Mouse (Mus musculus): ENCODE data around the gene Madd. TPM values are rescaled to one million over a fixed set of nuclear protein-coding genes. Genes with fewer than 3 reads are reported as not detected.

Madd gene
- polyA plus RNA-seq, 1 experiment from 2014 or later, result 13.7 TPM

GRCm38 (mm10) chr2:91110429-91110828 is 73.2 kb downstream of the Madd start:
- Histone ChIP-seq H3K27me3 (replicated peaks; ENCODE audit: control insufficient read depth, insufficient read depth, low read length) (no peaks in the 10 kb centered on the region), H3K9ac (ENCODE audit: low read depth, low read length) (no peak overlapping the region), H3K4me2 (no peak overlapping the region), H3K9me3 (ENCODE audit: control insufficient read depth, low read length) (no peaks in the 10 kb centered on the region), H3K27ac (ENCODE audit: low read depth, low read length) (no peak overlapping the region), H3K4me1 (replicated peaks; ENCODE audit: control insufficient read depth, insufficient read depth, low read length) (peaks cover 39% of the 10 kb centered on the region), H3K36me3 (ENCODE audit: control insufficient read depth, insufficient read depth, low read length) (no peaks in the 10 kb centered on the region), H3K4me3 (ENCODE audit: low read depth, low read length) (no peak overlapping the region)
- ATAC-seq (replicated peaks; ENCODE audit: low FRiP score), result no peak
- WGBS, result 80% methylated on average over 6 of the region's 6 CpGs
- DNase-seq (ENCODE audit: low spot score), result no peak

- Histone ChIP-seq H3K27ac (ENCODE audit: low read depth, low read length) (no peak overlapping the region), H3K27me3 (replicated peaks; ENCODE audit: control insufficient read depth, insufficient read depth, low read length) (no peaks in the 10 kb centered on the region), H3K9me3 (ENCODE audit: control insufficient read depth, low read length) (no peaks in the 10 kb centered on the region), H3K36me3 (ENCODE audit: control insufficient read depth, insufficient read depth, low read length) (no peaks in the 10 kb centered on the region), H3K4me2 (no peak overlapping the region), H3K9ac (ENCODE audit: low read depth, low read length) (no peak overlapping the region), H3K4me1 (replicated peaks; ENCODE audit: control insufficient read depth, insufficient read depth, low read length) (peaks cover 39% of the 10 kb centered on the region), H3K4me3 (ENCODE audit: low read depth, low read length) (no peak overlapping the region)
- DNase-seq (ENCODE audit: low spot score), result no peak
- no peak for ATAC-seq (replicated peaks; ENCODE audit: low FRiP score)
- WGBS, result 83% methylated on average over 5 of the region's 5 CpGs
Measured at GRCm38 (mm10) chr2:91109807-91110385, 73.7 kb downstream of the Madd start.

- peaks cover 33% of the 10 kb centered on the region for H3K4me1 ChIP-seq (replicated peaks; ENCODE audit: control insufficient read depth, insufficient read depth, low read length)
- 83% methylated on average over 5 of the region's 5 CpGs for WGBS
- no peak for ATAC-seq (replicated peaks; ENCODE audit: low FRiP score)
Measured at GRCm38 (mm10) chr2:91109241-91109640, 74.4 kb downstream of the Madd start.

GRCm38 (mm10) chr2:91108156-91108555 is 75.5 kb downstream of the Madd start:
- WGBS, result 78% methylated on average over 3 of the region's 3 CpGs
- Histone ChIP-seq H3K27me3 (replicated peaks; ENCODE audit: control insufficient read depth, insufficient read depth, low read length) (no peaks in the 10 kb centered on the region), H3K9me3 (ENCODE audit: control insufficient read depth, low read length) (no peaks in the 10 kb centered on the region), H3K4me2 (no peak overlapping the region), H3K4me3 (ENCODE audit: low read depth, low read length) (no peak overlapping the region), H3K27ac (ENCODE audit: low read depth, low read length) (no peak overlapping the region), H3K36me3 (ENCODE audit: control insufficient read depth, insufficient read depth, low read length) (no peaks in the 10 kb centered on the region), H3K9ac (ENCODE audit: low read depth, low read length) (no peak overlapping the region), H3K4me1 (replicated peaks; ENCODE audit: control insufficient read depth, insufficient read depth, low read length) (peaks cover 23% of the 10 kb centered on the region)
- ATAC-seq (replicated peaks; ENCODE audit: low FRiP score), result peak; percentile 66
- no peak for DNase-seq (ENCODE audit: low spot score)

More at GRCm38 (mm10) chr2:91109241-91109640, 74.4 kb downstream of the Madd start:
- Histone ChIP-seq H3K4me2 (no peak overlapping the region), H3K36me3 (ENCODE audit: control insufficient read depth, insufficient read depth, low read length) (no peaks in the 10 kb centered on the region), H3K27ac (ENCODE audit: low read depth, low read length) (no peak overlapping the region), H3K27me3 (replicated peaks; ENCODE audit: control insufficient read depth, insufficient read depth, low read length) (no peaks in the 10 kb centered on the region), H3K9ac (ENCODE audit: low read depth, low read length) (no peak overlapping the region), H3K9me3 (ENCODE audit: control insufficient read depth, low read length) (no peaks in the 10 kb centered on the region), H3K4me3 (ENCODE audit: low read depth, low read length) (no peak overlapping the region)
- DNase-seq (ENCODE audit: low spot score), result no peak

GRCm38 (mm10) chr2:91101124-91101740 is 82.4 kb downstream of the Madd start:
- Histone ChIP-seq H3K27me3 (replicated peaks; ENCODE audit: control insufficient read depth, insufficient read depth, low read length) (no peaks in the 10 kb centered on the region), H3K4me1 (replicated peaks; ENCODE audit: control insufficient read depth, insufficient read depth, low read length) (peaks cover 18% of the 10 kb centered on the region), H3K9me3 (ENCODE audit: control insufficient read depth, low read length) (no peaks in the 10 kb centered on the region), H3K36me3 (ENCODE audit: control insufficient read depth, insufficient read depth, low read length) (no peaks in the 10 kb centered on the region), H3K27ac (ENCODE audit: low read depth, low read length) (no peak overlapping the region), H3K4me3 (ENCODE audit: low read depth, low read length) (no peak overlapping the region), H3K9ac (ENCODE audit: low read depth, low read length) (0 out of 2 replicates have a peak overlapping the region, but pooled peaks have one; percentile 20), H3K4me2 (peak overlapping the region; percentile 29)
- peak; percentile 80 for DNase-seq (ENCODE audit: low spot score)
- 9% methylated on average over 7 of the region's 7 CpGs for WGBS
- ATAC-seq (replicated peaks; ENCODE audit: low FRiP score), result peak; percentile 81

- no peak for ATAC-seq (replicated peaks; ENCODE audit: low FRiP score)
- Histone ChIP-seq H3K9ac (ENCODE audit: low read depth, low read length) (no peak overlapping the region), H3K4me2 (peak overlapping the region; percentile 36; the same call in 1 of the 2 replicates), H3K4me3 (ENCODE audit: low read depth, low read length) (peak overlapping the region; percentile 37; the same call in 1 of the 2 replicates), H3K9me3 (ENCODE audit: control insufficient read depth, low read length) (no peaks in the 10 kb centered on the region), H3K27me3 (replicated peaks; ENCODE audit: control insufficient read depth, insufficient read depth, low read length) (no peaks in the 10 kb centered on the region), H3K36me3 (ENCODE audit: control insufficient read depth, insufficient read depth, low read length) (no peaks in the 10 kb centered on the region), H3K27ac (ENCODE audit: low read depth, low read length) (no peak overlapping the region), H3K4me1 (replicated peaks; ENCODE audit: control insufficient read depth, insufficient read depth, low read length) (peaks cover 16% of the 10 kb centered on the region)
- no peak for DNase-seq (ENCODE audit: low spot score)
- WGBS, result 49% methylated on average over 2 of the region's 2 CpGs
Measured at GRCm38 (mm10) chr2:91098156-91098555, 85.5 kb downstream of the Madd start.

- WGBS, result 52% methylated on average over 10 of the region's 10 CpGs
- Histone ChIP-seq H3K27ac (ENCODE audit: low read depth, low read length) (peak overlapping the region; percentile 23; the same call in 1 of the 2 replicates), H3K9me3 (ENCODE audit: control insufficient read depth, low read length) (no peaks in the 10 kb centered on the region), H3K4me2 (peak overlapping the region; percentile 52), H3K4me1 (replicated peaks; ENCODE audit: control insufficient read depth, insufficient read depth, low read length) (peaks cover 16% of the 10 kb centered on the region), H3K36me3 (ENCODE audit: control insufficient read depth, insufficient read depth, low read length) (no peaks in the 10 kb centered on the region), H3K9ac (ENCODE audit: low read depth, low read length) (peak overlapping the region; percentile 53), H3K27me3 (replicated peaks; ENCODE audit: control insufficient read depth, insufficient read depth, low read length) (no peaks in the 10 kb centered on the region), H3K4me3 (ENCODE audit: low read depth, low read length) (peak overlapping the region; percentile 37)
- ATAC-seq (replicated peaks; ENCODE audit: low FRiP score) (peak; percentile 25; the same call in 1 of the 2 replicates), DNase-seq (ENCODE audit: low spot score) (no peak)
Measured at GRCm38 (mm10) chr2:91097015-91097414, 86.6 kb downstream of the Madd start.

GRCm38 (mm10) chr2:91096524-91096923 is 87.1 kb downstream of the Madd start:
- Histone ChIP-seq H3K36me3 (ENCODE audit: control insufficient read depth, insufficient read depth, low read length) (no peaks in the 10 kb centered on the region), H3K27ac (ENCODE audit: low read depth, low read length) (no peak overlapping the region), H3K4me2 (peak overlapping the region; percentile 52), H3K9me3 (ENCODE audit: control insufficient read depth, low read length) (no peaks in the 10 kb centered on the region), H3K27me3 (replicated peaks; ENCODE audit: control insufficient read depth, insufficient read depth, low read length) (no peaks in the 10 kb centered on the region), H3K4me1 (replicated peaks; ENCODE audit: control insufficient read depth, insufficient read depth, low read length) (peaks cover 16% of the 10 kb centered on the region), H3K4me3 (ENCODE audit: low read depth, low read length) (peak overlapping the region; percentile 37), H3K9ac (ENCODE audit: low read depth, low read length) (peak overlapping the region; percentile 53)
- DNase-seq (ENCODE audit: low spot score) (peak; percentile 68), ATAC-seq (replicated peaks; ENCODE audit: low FRiP score) (peak; percentile 74)
- 29% methylated on average over 14 of the region's 14 CpGs for WGBS

GRCm38 (mm10) chr2:91090827-91091226 is 92.8 kb downstream of the Madd start:
- DNase-seq (ENCODE audit: low spot score) (no peak), ATAC-seq (replicated peaks; ENCODE audit: low FRiP score) (no peak)
- peaks cover 7% of the 10 kb centered on the region; the same call in 1 of the 2 replicates for H3K4me1 ChIP-seq (replicated peaks; ENCODE audit: control insufficient read depth, insufficient read depth, low read length)
- no peak overlapping the region for H3K4me3 ChIP-seq (ENCODE audit: low read depth, low read length)
- H3K9me3 ChIP-seq (ENCODE audit: control insufficient read depth, low read length), result no peaks in the 10 kb centered on the region
- H3K27ac ChIP-seq (ENCODE audit: low read depth, low read length), result no peak overlapping the region
- H3K9ac ChIP-seq (ENCODE audit: low read depth, low read length), result no peak overlapping the region
- 77% methylated on average over 6 of the region's 6 CpGs for WGBS
- no peaks in the 10 kb centered on the region for H3K36me3 ChIP-seq (ENCODE audit: control insufficient read depth, insufficient read depth, low read length)
- no peak overlapping the region for H3K4me2 ChIP-seq
- no peaks in the 10 kb centered on the region for H3K27me3 ChIP-seq (replicated peaks; ENCODE audit: control insufficient read depth, insufficient read depth, low read length)
